Mouse (Mus musculus): ENCODE data around the gene Cmc2. TPM values are rescaled to one million over a fixed set of nuclear protein-coding genes. Genes with fewer than 3 reads are reported as not detected.

The Cmc2 gene
- polyA plus RNA-seq (2015; fragmentation: Nextera tagmentation; extraction: Ambion mirVana), result 25.7 and 34.0 TPM in 2 replicates

DNA sequence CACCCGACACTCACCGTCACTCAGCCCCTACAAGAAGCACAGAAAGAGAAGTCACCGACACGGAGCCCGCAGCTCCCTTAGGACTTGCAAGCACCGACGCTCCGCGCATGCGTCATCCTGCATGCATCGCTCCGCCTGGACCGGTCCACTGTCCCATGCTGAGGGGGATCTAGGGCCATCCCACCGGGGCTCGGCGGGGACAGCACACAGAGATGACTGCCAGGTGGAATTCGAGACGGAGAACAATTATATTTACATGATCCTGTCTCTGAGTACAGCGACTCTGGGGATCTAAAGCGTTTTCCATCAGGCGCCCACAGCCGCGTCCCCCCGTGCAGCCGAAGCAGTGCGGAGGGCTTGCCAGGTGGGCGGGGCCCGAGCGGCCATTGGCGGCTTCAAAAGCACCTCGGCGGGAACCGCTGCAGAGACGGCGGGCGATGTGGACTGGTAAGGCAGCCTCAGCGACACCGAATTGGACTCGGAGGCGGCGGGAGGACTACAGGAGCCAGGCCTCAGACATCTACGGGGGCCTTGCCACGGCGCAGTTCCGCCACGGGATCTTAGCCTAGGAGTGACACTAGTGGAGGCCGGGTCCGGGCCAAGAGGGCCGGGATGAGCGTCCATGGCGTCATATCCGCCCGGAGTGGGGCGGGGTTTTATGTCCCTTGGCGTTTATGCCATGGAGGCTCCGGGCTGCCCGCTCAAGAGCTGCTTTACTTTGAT, at the start of gene Cmc2, which contains the start of gene Cenpn:
TSS of gene Cmc2 (minus strand) at position 119 of the 723 bp plus-strand sequence.
TSS of gene Cenpn (plus strand) at position 394 of the 723 bp plus-strand sequence.

DNA sequence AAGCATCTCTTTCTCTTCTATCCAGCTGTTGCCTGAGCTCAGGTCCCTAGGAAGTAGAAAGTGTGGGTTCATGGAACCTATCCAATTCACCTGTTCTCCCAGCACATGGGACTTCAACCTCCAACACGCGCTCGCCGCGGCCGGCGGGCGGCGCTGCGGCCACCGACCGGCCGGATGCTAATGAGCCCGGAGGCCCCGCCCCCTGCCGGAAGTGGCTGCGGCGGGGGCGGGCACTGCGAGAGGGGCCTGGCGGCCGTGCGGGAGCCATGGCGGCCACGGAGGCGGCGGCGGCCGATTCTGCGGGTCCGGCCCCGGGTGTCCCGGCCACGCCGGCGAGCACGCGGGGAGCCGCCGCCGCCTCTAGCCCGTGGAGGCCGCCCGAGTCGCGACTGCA, 21.9 kb upstream of the Cmc2 start, which contains the start of gene Atmin:
TSS of gene Atmin (plus strand) at position 233 of the 394 bp plus-strand sequence.

Other genes starting within 250 kb of the Cmc2 start
- gene Cdyl2, start 188.5 kb downstream of the Cmc2 start, polyA plus RNA-seq (2015; fragmentation: Nextera tagmentation; extraction: Ambion mirVana), result 4.8 and 6.3 TPM in 2 replicates
- gene Cenpn, start 275 bp upstream of the Cmc2 start, polyA plus RNA-seq (2015; fragmentation: Nextera tagmentation; extraction: Ambion mirVana), result 5.9 and 10.4 TPM in 2 replicates
- gene Atmin, start 21.9 kb upstream of the Cmc2 start, polyA plus RNA-seq (2015; fragmentation: Nextera tagmentation; extraction: Ambion mirVana), result 4.9 and 5.6 TPM in 2 replicates
- 0.39 and 0.47 TPM in 2 replicates for gene 1700030J22Rik, start 57.5 kb upstream of the Cmc2 start, polyA plus RNA-seq (2015; fragmentation: Nextera tagmentation; extraction: Ambion mirVana)
- 90.1 and 90.2 TPM in 2 replicates for gene Gcsh, start 72.1 kb upstream of the Cmc2 start, polyA plus RNA-seq (2015; fragmentation: Nextera tagmentation; extraction: Ambion mirVana)
- gene Pkd1l2, start 161.0 kb upstream of the Cmc2 start, polyA plus RNA-seq (2015; fragmentation: Nextera tagmentation; extraction: Ambion mirVana), result 0.07 and 0.13 TPM in 2 replicates
- gene Bco1, start 174.4 kb upstream of the Cmc2 start, polyA plus RNA-seq (2015; fragmentation: Nextera tagmentation; extraction: Ambion mirVana), result 0.98 and 0.99 TPM in 2 replicates
- 2.0 and 2.5 TPM in 2 replicates for gene Gan, start 236.7 kb upstream of the Cmc2 start, polyA plus RNA-seq (2015; fragmentation: Nextera tagmentation; extraction: Ambion mirVana)